Mouse (Mus musculus) myocyte (in vitro differentiated cells): ENCODE measurements around the gene Rita1.

ENCODE experiments used
- POLR2A ChIP-seq: IDR thresholded peaks from one replicate; pipeline ENCODE4 v1.6.1; 2011; ENCODE audit warnings: low read depth, mild to moderate bottlenecking, control low read depth, moderate library complexity; ENCODE audit not compliant: insufficient read length
- POLR2AphosphoS2 ChIP-seq: IDR thresholded peaks from one replicate; pipeline ENCODE4 v1.6.1; 2011; ENCODE audit warnings: low read depth, control low read depth; ENCODE audit not compliant: insufficient read length
- USF1 ChIP-seq: IDR thresholded peaks from one replicate; pipeline ENCODE4 v1.6.1; 2011; ENCODE audit warnings: low read depth, mild to moderate bottlenecking, control low read depth, moderate library complexity

DNA sequence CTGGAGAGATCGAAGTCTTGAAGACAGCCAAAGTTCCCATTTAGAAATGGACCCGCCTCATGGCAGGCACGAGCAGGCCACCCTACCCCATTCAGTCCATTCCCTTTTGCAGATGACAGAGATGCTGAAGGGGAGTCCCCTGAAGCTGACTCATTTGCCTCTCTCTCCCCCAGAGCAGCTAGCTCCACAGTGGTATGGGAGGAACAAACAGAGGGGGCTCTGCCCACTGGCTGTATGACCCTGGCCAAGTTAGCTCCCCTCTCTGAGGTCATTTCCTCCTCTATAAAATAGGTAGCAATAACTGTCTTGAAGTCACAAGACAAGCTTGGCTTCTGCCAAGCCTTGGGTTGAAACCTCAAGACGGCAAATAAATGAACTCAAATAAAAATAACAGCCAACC, 28.9 kb downstream of the Rita1 start:
- no peak for TF ChIP-seq POLR2A
- no peak for TF ChIP-seq USF1
- no peak for TF ChIP-seq POLR2AphosphoS2
